Mouse (Mus musculus): ENCODE measurements around the gene Tle3. TPM values are rescaled to one million over a fixed set of nuclear protein-coding genes. Genes with fewer than 3 reads are reported as not detected.

Gene Tle3
- 174 TPM for total RNA-seq (2023)

GRCm38 (mm10) chr9:61371755-61372509 lies at the start of gene Tle3:
Gene Tle3, plus strand, starts transcription at chr9:61372366.

